Mouse (Mus musculus) inflammation-experienced regulatory T-cells (primary cell): ENCODE measurements around the gene Tigar. TPM values are rescaled to one million over a fixed set of nuclear protein-coding genes. Genes with fewer than 3 reads are reported as not detected.

Experiments used
- polyA plus RNA-seq, 2 experiments: library from polyadenylated mRNA; unstranded; fragments of 100-300 nt; shearing (Covaris generic); gene quantifications; one replicate each; pipeline ENCODE4 v1.2.1; 2017

Gene Tigar
- 10 to 100 TPM in 1 of 2 experiments, 1 to 10 TPM in 1; 7.2 to 11.3 TPM for polyA plus RNA-seq

GRCm38 (mm10) chr6:127109402-127109930 lies at the start of gene Tigar:
Gene Tigar (minus strand): TSS chr6:127109557.

GRCm38 (mm10) chr6:127152106-127152951 lies 43.0 kb upstream of the Tigar start, which contains the start of gene Ccnd2:
Gene Ccnd2 (minus strand): TSS chr6:127152193.

GRCm38 (mm10) chr6:127072817-127073216 lies 36.5 kb downstream of the Tigar start, which contains the start of gene Fgf23:
Gene Fgf23 (plus strand): TSS chr6:127072902.

Other genes with a start within 250 kb of the Tigar start
- under 1 TPM; 0.20 to 0.50 TPM for gene Dyrk4, start 187.7 kb downstream of the Tigar start, polyA plus RNA-seq
- 10 to 100 TPM in 1 of 2 experiments, 1 to 10 TPM in 1; 2.5 to 11.4 TPM for gene Rad51ap1, start 170.0 kb downstream of the Tigar start, polyA plus RNA-seq
- gene D6Wsu163e, start 169.6 kb downstream of the Tigar start, polyA plus RNA-seq: 10 to 100 TPM; 13.5 to 20.9 TPM
- gene Fgf6, start 94.0 kb downstream of the Tigar start, polyA plus RNA-seq: not detected
- under 1 TPM in 1 of 2 experiments, not detected in 1; 0.34 TPM for gene Fgf23, start 36.7 kb downstream of the Tigar start, polyA plus RNA-seq
- 1,000 to 10,000 TPM; 1,085 to 1,259 TPM for gene Ccnd2, start 42.6 kb upstream of the Tigar start, polyA plus RNA-seq